Mouse (Mus musculus): ENCODE measurements around the gene Lrrfip1.

DNA sequence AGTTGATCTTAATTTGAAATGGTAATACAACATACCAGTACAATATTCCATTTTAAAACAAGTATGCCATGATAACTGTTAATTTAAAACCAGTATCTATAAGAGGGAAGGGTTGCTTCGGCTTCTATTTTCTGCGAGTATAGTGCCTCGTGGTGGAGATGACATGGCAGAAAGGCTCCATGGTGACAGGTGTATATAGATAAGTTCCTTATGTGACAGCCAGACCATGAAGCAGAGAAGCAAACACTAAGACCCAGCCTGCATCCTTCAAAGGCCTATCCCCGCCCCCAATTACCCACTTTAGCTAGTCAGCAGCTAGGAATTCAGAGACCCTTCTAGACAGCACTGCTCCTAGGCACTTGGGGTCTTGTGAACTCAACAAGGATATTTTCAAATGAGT is 170.6 kb downstream of the Lrrfip1 start:
- TF ChIP-seq POLR2A (IDR thresholded peaks at IDR 0.05; ENCODE audit: extremely low read depth, insufficient read depth, low read length), result no peak
- TF ChIP-seq CTCF (IDR thresholded peaks at IDR 0.05; ENCODE audit: extremely low read depth, insufficient read depth, low read length), result no peak
